Mouse (Mus musculus) left cerebral cortex, adult 2 months (tissue): ENCODE results near the gene Rps6ka5. TPM values are rescaled to one million over a fixed set of nuclear protein-coding genes. Genes with fewer than 3 reads are reported as not detected.

Source experiments
- DNase-seq, 2 experiments: peaks; one replicate each; pipeline ENCODE4 v3.0.0; 2021 to 2022; ENCODE audit warnings: low spot score in 2 of 2, mixed read lengths in 1 of 2; ENCODE audit errors: extremely low spot score in 1 of 2
- H3K27ac ChIP-seq: fragments of 200-600 bp; 2 replicates; pipeline ENCODE4 v1.8.1; 2022
- H3K4me3 ChIP-seq: fragments of 200-600 bp; 2 replicates; pipeline ENCODE4 v1.8.1; 2022
- CTCF ChIP-seq: fragments of 200-600 bp; IDR thresholded peaks from 2 replicates; pipeline ENCODE4 v1.8.1; 2022; ENCODE audit warnings: antibody characterized with exemption, mild to moderate bottlenecking, moderate library complexity
- intact Hi-C: fragments of 180-260 bp; cut with DNase I; formaldehyde crosslinking; loops from one replicate; pipeline ENCODE4 v1.15.1; 2025
- total RNA-seq, 2 experiments: library from RNA; stranded (reverse); gene quantifications; 2 replicates each; pipeline ENCODE4 v1.2.3; 2021

The Rps6ka5 gene
- total RNA-seq, 2 experiments from 2014 or later = 21.4 to 23.1 TPM

- DNase-seq = no peak
- intact Hi-C loops = loop anchor here (2.0 kb wide), 2 partner anchors 89 to 215 kb away; no protein-coding TSS in a partner anchor
- Histone ChIP-seq H3K4me3 (no peak overlapping the region), H3K27ac (peak overlapping the region; percentile 87)
- no peak for TF ChIP-seq CTCF
Observed at GRCm38 (mm10) chr12:100568105-100568504, 158.7 kb downstream of the Rps6ka5 start.

GRCm38 (mm10) chr12:100567627-100568026, 159.2 kb downstream of the Rps6ka5 start:
- DNase-seq = no peak
- TF ChIP-seq CTCF = no peak
- H3K4me3 ChIP-seq = no peak overlapping the region
- H3K27ac ChIP-seq = peak overlapping the region; percentile 87
- intact Hi-C loops = loop anchor here (2.0 kb wide), 2 partner anchors 89 to 215 kb away; no protein-coding TSS in a partner anchor

DNA sequence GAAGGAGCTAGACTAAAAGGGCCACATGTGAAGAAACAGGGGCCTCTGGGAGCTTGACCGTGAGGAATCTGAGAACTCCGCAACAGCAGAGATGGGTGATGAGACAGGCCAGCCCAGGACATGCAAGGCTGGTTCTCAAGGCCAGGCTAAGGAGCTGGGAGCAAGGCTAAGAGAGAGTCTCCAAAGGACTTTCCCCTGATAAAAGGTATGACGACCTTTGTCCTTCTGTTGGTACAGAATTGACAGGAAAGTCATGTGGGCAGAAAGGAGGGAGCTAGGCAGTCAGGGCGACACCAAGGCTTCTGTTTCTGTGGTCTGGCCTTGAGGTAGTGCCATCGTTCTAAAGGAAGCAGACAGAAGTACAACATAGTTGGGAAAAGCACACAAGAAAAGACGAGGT, 173.1 kb downstream of the Rps6ka5 start:
- intact Hi-C loops = no loop called here
- Histone ChIP-seq H3K4me3 (no peak overlapping the region), H3K27ac (no peak overlapping the region)
- TF ChIP-seq CTCF = no peak
- DNase-seq = no peak

DNA sequence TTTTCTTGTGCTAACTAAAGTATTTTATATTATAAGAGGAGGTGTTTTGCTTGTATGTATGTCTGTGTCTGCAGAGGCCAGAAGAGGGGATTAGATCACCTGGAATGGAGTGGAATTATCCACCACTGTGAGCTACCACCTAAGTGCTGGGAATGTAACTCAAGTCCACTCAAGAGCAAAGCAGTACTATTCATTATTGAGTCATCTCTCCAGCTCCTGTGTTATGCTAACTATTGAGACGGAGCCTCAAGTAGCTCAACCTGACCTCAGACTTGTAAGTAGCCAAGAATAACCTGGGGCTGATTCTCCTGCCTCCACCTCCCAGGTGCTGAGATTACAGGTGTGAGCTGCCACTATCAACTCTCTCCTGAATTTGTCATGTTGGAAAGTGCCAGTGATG, 174.8 kb downstream of the Rps6ka5 start:
- H3K27ac ChIP-seq = no peak overlapping the region
- intact Hi-C loops = no loop called here
- H3K4me3 ChIP-seq = no peak overlapping the region
- TF ChIP-seq CTCF = no peak
- no peak for DNase-seq

- DNase-seq = no peak
- Histone ChIP-seq H3K4me3 (no peak overlapping the region), H3K27ac (no peak overlapping the region)
- intact Hi-C loops = no loop called here
- no peak for TF ChIP-seq CTCF
Observed at GRCm38 (mm10) chr12:100544194-100544567, 182.6 kb downstream of the Rps6ka5 start.

DNA sequence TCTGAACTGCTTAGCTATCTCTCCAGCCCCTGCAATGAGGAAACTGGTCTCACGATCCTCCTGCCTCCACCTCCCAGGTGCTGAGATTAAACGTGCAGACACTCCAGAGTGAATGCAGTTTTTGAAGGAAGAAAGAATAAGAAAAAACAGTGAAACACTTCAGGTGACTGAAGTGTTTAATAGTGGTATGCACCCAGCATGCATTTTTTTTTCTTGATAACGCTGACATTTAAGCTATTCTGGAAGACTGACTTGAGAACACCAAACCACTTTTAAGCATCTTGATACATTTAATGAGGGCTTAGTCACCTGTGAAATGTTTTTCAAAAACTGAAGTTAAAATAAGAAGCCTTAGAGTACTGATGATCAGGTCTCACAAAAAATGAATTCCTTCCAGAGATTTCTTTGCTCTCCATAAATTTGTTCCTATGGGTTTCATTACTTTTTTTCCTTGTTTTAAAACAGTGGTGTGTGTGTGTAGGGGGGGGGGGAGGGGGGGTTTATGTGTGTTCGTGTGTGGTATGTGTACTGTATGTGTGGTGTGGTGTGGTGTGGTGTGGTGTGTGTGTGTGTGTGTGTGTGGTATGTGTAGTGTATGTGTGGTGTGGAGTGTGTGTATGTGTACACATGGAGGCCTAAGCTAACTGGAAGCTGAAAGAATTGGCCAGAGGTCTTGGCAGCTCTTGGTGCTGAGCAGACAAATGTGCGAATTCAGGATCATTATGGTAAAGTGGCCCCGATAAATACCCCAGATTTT, 183.2 kb downstream of the Rps6ka5 start:
- TF ChIP-seq CTCF = no peak
- no peak for DNase-seq
- Histone ChIP-seq H3K4me3 (no peak overlapping the region), H3K27ac (no peak overlapping the region)
- intact Hi-C loops = no loop called here

GRCm38 (mm10) chr12:100542494-100542893, 184.3 kb downstream of the Rps6ka5 start:
- Histone ChIP-seq H3K27ac (no peak overlapping the region), H3K4me3 (no peak overlapping the region)
- DNase-seq = no peak
- intact Hi-C loops = no loop called here
- no peak for TF ChIP-seq CTCF

DNA sequence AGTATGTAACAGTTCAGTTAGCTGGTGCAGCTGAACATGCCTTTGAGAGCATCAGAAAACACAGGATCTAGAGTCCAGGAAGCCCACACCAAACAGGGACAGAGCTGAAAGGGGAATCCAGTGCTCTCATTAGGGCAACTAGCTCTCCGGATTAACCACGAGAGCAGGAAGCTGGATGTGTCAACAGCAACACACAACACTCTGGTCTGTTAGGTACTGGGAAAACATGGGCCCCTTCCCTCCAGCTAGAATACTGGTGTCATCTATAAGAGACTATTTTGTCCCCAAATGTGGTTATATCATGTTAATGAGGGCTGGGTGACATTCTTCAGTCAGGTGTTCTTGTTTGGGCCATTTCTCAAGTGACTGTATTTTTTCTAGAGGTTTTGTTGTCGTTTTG, 184.7 kb downstream of the Rps6ka5 start:
- no peak for TF ChIP-seq CTCF
- H3K27ac ChIP-seq = no peak overlapping the region

DNA sequence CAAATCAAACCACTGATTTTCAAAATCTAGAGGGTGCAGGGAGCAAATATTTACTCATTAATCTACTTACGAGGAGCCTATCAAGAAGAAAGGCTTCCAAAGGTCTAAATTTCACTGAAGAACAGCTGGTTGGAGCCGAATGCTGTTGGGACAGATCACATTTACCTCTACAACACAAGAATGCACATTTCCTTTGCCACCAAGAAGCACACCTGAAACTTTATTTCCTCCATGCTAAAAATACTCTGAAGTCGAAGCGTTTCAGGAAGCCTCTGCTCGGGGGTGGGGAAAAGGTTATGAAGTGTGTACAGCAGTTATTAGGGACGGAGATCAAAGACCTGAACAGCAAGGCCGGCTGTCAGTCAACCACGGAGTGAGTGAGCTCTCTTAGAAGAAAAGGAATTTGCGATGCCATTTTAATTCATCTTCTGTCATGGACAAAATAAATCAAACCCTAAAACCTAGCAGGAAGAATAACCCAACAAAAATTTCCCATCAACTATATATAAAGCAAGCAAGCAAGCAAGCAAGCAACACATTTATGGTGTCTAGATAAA, 187.5 kb downstream of the Rps6ka5 start:
- no peak for TF ChIP-seq CTCF
- no peak overlapping the region for H3K4me3 ChIP-seq
- H3K27ac ChIP-seq = peak overlapping the region; percentile 22; the same call in 1 of the 2 replicates
- DNase-seq = no peak
- intact Hi-C loops = no loop called here

More for the DNA sequence above, 184.7 kb downstream of the Rps6ka5 start:
- intact Hi-C loops = no loop called here
- no peak for DNase-seq
- no peak overlapping the region for H3K4me3 ChIP-seq

GRCm38 (mm10) chr12:100538445-100539157, 188.2 kb downstream of the Rps6ka5 start:
- DNase-seq = no peak
- intact Hi-C loops = no loop called here
- Histone ChIP-seq H3K27ac (peak overlapping the region; percentile 22; the same call in 1 of the 2 replicates), H3K4me3 (no peak overlapping the region)
- TF ChIP-seq CTCF = no peak

DNA sequence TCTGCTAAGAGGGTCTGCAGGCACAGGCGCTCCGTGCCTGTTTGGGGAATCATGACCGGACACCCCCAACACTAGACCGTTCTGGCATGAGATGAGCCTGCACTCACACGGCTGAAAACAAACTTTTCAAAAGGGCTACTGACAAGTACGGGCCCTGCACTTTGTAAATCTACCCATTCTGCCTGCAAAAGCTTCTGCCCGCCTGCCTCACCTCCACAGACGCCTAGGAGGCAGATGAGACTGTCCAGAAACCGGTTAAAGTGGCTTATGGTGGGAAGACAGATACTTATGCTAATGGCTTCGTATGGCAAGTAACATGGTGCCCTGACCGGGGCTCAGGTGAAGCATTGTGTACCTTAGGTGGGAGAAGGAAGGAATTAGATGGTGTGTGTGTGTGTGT, 189.7 kb downstream of the Rps6ka5 start:
- intact Hi-C loops = no loop called here
- no peak for TF ChIP-seq CTCF
- DNase-seq = no peak
- Histone ChIP-seq H3K4me3 (no peak overlapping the region), H3K27ac (no peak overlapping the region)

DNA sequence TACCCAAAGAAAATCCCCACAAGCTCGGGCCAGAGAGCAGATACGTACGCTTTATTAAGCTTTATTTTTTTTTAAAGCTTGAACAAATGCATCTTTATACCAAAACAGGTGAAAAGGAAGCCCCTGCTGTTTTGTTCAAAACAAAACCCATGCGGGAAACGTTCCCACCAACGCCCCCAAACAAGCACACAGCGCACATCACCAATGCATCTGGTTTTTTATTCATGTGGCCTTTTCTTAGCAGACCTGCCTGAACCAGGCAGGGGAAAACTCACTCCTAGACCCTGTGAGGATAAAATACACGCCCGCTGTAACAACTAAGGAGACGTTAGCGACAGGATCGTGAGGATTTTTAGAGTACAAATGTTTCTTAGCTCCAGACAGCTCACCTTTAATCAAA, 191.8 kb downstream of the Rps6ka5 start:
- no peak for TF ChIP-seq CTCF
- Histone ChIP-seq H3K4me3 (no peak overlapping the region), H3K27ac (no peak overlapping the region; the same call in 1 of the 2 replicates)
- peak in 1 of 2 experiments; percentile 6 for DNase-seq
- intact Hi-C loops = no loop called here
